Mouse (Mus musculus) lung, postnatal 36 days (tissue): ENCODE results near the gene Npat.

Experiments
- DNase-seq: peaks from one replicate; pipeline ENCODE4 v3.0.0; 2022; ENCODE audit warnings: mixed read lengths

Gene Npat

DNA sequence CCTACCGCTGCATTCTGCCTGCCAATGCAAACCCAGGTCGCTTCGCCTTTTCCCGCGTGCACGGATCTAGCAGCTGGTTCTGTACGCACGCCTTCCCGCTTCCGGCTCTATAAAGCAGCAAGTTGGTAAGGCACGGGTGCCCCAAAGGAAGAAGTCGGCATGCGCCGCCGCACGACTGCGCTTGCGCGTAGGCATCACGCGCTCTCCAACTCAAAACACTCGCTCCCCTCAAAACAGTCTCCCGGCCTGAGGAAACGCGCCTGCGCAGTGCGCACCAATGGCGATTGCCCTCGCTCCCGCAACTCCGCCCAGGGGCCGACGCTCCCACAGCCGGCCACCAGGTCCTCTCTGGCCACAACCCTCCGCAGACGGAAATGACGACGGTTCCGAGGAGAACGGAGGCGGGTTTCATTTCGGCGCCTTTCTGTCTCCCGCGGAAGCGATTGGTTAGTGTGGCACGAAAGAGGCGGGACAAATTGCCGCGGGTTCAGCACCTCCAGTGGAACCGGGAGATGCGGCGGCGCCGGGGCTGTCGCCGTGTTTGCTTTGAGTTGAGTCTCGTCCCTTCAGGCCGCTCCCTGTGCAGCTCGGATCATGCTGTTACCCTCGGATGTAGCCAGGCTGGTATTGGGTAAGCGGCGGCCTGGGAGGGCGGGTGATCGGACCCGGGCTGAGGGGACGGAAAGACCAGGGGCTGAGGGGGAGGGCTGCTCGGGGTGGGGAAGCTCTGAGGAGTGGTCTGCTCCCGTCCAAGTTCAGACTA, at the start of gene Npat, which contains the start of gene Atm:
Npat (plus strand) TSS at position 490 of the 763 bp plus-strand sequence.
Atm (minus strand) TSS at position 183 of the 763 bp plus-strand sequence.
- DNase-seq: peak; percentile 99

DNA sequence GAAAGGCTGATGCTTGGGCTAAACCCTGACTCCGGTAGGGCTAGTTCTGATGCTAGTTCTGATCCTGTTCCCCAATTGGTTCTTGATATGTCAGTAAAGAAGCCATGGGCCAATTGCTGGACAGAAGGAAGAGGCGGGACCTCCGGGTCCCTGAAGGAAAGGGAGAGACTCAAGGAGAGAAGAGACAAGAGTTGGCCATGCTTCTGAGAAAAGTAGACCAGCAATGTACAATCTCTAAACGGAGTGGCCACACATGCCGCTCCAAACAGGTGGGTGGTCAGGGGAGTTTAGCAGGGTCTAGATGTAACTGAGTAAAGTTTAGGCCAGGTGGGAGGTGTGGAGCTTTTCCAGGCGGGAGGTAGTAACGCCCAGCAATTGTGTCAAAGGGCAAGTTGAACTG, 28.8 kb upstream of the Npat start:
- no peak for DNase-seq

DNA sequence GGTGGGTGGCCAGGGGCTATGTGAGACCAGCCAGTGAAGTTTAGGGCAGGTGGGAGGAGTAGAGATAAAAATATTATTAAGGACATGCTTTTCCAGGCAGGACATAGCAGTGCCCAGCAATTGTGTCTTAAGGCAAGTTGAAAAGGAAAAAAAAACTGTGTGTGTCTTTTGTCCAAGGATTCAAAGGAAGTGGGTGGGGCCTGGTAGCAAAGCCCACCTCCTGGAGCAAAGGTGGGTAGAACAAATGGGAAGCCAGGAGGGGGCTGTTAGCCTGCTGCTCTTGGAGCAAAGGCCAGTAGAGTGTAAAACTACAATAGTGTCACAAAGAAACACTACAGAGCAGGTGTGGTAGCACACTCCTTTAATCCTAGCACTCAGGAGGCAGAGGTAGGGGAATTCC, 22.8 kb upstream of the Npat start:
- no peak for DNase-seq

DNA sequence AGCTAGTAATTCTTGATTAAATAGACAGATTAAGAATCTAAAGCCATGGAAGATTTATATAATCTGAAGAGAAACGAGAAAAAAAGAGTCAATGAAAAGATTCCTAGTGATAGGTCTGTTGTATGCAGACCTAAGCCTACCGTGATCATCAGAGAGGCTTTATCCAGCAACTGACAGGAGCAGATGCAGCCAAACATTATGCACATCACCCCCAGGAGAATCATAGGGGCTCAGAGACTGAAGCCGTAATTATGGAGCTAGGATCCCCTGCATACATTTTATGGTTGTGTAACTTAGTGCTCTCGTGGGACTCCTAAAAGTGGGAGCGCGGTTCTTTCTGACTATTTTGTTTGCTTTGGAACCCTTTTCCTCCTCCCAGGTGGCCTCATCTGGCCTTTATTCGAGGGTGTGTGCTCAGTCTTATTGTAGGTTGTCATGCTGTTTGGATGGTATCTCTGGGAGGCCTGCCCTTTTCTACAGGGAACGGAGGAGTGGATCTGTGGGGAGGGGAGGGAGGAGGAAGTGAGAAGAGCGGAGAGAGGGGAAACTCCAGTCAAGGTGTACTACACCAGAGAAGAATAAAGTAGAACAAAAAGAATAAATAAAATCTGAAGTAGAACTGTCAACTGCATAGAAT, 19.4 kb upstream of the Npat start:
- no peak for DNase-seq

DNA sequence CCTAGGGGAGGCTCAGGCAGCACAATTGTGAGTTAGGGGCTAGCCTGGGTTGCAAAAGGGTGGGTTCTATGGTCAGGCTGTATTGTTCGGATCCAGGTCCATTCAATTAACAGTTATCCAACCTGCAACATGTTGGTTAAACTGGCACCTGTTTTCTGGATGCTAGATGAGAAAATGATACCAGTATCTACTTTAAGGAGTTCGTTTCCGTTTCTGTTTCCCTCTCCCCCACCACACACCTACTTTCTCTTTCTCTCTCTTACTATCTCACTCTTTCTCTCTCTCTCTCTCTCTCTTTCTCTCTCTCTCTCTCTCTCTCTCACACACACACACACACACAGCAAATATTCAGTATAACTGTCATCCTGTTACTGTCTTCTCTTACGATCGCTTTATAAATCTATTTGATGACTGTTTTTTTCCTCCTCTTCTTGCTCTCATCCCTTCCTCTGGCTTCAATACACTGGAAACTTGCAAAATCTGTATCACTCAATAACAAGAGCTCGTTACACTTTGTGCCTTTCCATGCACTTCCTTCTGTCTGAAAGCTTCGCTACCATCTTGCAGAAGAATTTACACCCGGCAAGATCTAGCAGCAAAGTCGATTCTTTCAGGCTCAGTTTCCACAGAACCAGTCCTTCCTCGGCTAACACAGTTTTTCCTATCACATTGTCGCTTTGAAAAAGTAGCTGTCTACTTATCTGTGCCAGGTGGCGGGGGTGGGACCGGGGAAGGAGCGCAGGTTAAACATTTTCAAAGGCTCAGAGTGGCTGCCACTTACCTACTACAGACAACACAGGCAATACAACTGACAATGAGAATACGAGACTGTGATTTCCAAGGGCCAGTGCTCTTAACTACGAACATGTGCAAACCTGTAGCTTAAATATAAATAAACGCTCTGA, 1.2 kb upstream of the Npat start:
- peak; percentile 19 for DNase-seq

DNA sequence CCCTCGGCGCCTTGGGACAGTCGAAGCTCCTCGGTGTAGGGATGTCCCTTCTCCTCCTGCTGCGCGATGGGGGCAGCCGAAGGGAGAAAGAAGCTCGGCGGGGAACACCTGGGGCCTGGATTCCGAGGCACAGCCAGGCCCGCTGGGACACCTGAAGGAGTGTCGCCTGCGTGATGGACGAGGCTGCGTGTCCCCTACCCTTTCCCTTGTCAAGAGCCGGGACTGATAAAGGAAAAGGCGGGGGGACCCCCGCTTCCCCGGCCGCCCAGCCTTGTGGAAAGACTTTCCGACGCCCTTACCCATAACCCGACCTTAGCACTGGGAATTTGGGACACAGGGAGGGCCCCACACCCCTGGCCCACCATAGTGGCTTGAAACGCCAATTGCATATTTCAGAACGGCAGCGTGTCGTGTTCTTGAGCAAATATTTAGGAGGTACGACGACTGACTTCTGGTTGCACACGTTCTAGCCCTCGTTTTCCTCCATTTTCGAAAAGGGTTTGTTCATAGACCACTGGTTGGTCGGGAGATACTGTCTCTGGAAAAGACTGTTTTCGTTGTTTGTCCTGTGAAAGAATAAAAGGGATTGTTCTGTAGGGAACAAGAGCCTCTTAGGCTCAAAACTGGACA, 604 bp downstream of the Npat start:
- DNase-seq: peak; percentile 14

DNA sequence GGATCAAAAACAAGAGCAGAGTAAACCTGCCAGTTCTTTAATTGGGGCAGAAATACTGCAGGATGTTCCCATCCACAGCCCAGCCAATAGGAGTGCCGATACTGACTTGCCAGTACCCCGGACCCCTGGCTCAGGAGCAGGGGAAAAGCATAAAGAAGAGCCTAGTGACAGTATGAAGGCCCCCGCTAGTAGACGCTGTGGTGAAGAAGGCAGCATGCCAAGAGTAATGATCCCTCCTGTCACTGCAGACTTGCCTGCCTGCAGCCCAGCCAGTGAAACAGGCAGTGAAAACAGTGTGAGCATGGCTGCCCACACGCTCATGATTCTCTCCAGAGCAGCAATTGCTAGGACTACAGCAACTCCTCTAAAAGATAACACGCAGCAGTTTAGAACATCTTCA, 33.8 kb downstream of the Npat start:
- DNase-seq: no peak

DNA sequence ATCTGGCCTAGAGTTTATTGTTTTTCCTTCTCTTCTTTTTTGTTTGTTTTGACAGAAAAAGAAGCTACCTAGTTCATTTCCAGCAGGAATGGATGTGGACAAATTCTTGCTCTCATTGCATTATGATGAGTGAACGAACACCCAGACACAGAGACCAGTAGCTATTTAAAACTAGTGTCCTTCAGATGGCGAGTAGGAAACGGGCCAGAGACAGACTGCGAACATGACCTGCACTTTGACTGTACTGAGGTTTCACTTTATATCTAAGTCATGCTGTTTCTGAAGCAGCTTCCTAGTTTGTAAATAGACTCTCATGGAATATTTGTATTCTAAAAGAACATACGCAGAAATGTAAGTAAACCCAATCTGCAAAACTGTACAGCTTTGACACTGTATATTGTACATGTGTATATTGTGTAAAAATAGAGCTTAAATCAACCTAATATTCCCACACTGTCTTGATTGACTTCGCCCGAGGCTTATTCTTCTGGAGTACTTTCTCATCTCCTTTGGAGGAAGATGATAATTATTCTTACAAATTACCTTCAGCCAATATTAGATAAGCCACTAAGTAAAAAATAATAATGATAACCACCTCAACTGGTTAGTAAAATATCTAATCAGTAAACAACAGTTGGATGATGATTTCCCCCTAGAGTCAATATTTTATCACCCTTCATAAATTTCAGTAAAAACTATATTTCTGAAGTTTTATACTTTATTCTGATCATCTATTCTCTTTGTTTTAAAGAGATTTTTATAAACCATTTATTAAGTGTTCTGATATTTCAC, 35.9 kb downstream of the Npat start:
- DNase-seq: no peak

DNA sequence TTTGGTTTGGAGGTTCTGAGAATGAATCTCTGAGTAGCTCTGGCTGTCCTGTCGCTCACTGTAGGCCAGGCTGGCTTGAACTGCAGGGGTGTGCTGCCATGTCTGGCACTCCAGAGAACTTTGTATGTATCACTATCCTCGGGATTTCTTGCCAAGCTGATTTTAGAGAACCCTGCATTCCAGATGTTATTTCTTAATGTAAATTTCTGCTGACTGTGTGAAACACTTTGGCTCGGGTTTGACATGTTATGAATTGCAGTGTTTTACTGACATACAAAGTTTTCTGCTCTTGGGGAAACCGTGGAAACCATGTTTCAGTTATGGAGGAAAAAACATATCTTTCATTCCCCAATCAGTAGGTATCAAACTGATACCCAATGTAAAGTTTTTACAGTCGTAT, 38.9 kb downstream of the Npat start:
- DNase-seq: no peak

DNA sequence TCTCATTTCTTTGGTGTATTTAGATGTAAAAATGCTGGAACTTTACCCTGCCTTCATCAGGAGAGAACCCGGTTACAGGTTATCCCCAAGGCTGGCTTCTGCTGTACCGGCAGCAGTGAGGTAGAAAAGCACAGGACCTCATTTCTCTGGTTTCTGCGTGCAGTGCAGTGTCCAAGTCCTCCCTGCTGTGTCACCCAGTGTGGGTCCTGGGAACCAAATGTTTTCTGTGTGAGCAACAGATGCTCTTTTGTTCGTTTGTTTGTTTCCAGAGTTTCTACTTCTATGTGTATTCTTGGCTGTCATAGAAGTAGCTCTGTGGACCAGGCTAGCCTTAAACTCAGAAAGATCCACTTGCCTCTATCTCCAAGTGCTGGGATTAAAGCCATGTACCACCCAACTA, 45.0 kb downstream of the Npat start:
- no peak for DNase-seq

DNA sequence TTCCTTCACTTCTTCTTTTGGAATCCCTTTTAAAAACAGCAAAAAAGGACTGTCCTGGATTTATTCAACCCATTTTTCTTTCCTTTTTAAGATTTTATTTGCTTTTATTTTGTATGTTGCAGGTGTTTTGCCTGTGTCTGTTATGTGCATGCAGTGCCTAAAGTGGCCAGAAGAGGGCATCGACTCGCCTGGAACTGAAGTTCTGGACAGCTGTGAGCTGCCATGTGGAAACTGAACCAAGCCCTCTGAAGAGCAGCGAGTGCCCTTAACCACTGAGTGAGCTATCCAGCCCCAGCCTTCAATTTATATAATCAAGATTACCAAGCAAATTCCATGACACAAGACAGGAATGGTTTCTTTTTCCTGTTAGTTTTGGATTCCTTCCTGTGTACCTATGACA, 57.9 kb downstream of the Npat start:
- DNase-seq: peak; percentile 88

DNA sequence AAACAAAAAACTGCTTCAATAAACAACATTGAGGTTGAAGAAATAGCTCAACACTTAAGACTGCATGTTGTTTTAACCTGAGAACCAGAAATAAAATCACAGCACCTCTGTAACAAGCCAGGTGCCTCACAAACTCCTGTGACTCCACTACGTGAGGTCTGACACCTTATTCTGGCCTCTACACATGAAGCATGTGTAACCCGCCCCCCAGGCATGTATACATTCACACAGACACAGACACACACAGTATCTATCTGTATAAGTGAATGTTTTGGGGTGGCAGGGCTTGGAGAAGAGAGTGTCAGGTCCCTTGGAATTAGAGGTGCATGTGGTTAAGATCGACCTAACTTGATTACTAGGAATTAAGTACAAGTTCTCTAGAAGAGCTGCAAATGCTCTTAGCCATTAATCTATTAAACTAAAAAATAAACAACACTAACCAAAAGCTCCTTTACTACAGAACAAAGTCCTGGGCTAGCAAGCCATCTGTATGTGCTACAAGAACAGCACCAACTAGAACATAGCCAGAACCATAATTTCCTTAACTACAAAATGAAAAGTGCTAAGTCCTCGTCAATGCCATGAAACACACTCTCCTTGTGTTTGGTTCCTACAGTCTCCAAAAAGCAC, 60.2 kb downstream of the Npat start:
- DNase-seq: no peak

DNA sequence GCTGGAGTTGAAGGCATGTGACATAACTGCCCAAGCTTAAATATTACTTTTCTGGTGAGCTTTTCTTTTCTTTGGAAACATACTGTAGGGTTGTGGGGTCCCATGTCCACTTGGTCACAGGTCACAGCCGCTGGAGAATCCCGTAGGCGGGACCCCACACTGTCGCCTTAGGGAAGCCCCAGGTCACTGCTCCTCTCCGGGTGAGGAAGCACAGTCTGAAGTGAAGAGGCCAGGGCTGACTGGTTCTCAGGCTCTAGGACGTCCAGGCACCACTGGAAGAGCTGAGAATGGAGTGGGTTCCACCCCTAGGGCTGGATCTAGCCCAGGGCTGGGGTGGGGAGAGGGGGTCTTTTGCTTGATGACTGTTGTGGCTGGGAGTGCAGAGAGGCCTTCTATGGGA, 61.8 kb downstream of the Npat start:
- DNase-seq: no peak

DNA sequence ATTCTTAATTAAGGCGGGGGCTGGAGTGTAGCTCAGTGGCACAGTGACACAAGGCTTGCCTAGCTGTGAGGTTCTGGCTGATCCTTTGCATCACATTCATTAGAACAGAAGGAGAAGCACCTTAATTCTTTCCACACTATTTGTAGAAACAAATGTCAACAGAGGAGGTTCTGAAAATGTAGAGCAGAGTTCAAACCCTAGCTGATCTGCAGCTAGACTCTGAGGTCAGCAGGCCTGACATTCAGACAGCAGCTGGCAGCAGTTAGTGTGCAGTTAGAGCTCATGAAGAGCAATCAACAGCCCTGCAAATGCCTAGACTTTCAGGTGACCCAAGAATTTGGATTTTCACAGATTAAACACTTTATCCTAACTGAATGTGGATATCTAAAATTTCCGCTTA, 64.7 kb downstream of the Npat start:
- DNase-seq: peak; percentile 5

DNA sequence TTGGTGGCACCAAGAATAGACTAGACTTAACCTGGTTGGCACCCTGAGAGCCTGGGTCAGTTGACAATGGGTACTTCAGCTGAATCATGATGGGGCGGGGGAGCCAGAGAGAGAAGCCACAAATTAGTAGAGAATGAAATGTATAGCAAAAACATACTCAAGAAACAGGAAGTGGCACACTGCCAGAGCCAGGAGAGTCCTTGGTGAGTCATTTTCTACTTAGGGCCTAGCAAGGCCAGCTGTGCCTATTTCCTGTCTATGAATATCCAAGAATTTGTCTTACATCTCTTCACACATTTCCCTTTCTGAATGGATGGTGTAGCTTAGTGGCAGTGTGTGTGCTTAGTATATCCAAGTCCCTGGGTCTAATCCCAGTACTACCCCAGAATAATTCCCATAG, 66.5 kb downstream of the Npat start:
- peak; percentile 61 for DNase-seq

DNA sequence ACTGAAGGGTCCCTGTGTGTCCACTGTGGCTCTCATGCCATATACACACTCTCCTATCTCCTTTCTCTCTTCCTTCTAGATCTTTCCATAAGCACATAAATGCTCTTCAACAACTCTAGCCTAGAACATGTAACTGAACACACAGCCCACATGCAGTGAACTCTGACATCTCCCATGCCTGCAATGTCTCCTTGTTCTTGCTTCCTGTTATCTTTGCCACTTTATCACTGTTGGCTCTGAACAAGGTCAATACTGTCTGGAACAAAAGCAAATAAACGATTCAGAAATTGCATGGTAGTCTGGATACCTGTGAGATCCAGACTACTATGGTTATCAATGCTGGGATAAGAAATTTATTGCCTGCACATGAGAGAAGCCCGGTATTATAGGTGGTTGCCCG, 67.0 kb downstream of the Npat start:
- DNase-seq: no peak

DNA sequence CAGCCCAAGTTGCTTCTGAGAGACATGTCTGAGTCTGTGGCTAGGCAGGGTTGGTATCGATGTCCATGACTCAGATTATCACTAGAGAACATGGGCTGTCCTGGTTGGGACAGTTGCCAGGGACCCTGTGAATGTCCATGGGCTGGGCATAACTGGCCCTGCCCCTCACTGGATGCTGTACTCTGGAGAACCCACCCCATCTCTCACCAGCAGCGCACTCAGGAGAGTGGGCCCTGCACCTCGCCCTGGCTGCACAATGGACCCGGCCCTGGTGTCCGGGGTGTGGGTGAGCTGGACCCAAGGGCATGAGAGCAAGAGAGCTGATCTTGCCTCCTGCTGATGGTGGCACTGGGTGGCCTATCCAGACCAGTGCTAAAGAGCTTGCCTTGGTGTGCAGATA, 68.1 kb downstream of the Npat start:
- DNase-seq: no peak

DNA sequence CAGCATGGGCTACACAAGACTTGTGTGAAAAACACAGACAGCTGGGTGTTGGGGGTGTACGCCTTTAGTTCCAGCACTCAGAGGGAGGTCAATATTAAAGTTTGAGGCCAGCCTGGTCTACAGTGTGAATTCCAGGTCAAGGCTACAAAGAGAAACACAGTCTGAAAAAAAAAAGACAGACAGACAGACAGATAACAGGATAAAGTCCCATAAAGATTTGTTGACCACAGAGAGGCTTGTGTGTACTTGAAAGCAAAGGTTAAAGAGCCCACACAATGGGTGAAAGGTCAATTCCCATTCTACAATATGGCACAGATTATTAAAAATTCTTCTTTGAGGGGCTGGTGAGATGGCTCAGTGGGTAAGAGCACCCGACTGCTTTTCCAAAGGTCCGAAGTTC, 70.3 kb downstream of the Npat start:
- no peak for DNase-seq

DNA sequence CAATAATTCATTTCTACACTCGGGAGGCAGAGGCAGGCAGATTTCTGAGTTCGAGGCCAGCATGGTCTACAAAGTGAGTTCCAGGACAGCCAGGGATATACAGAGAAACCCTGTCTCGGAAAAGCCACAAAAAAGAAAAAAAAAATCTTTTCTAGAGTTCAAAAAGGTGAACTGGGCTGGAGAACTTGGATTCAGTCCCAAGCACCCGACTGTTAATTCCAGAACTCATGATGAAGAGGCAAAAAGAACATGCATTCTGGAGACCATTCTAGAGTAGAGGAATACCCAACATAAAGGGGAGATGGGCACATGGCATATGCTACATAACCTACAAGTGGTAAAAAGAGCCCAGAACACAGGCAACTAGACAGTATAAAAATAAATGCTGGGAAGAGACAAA, 71.0 kb downstream of the Npat start:
- no peak for DNase-seq

DNA sequence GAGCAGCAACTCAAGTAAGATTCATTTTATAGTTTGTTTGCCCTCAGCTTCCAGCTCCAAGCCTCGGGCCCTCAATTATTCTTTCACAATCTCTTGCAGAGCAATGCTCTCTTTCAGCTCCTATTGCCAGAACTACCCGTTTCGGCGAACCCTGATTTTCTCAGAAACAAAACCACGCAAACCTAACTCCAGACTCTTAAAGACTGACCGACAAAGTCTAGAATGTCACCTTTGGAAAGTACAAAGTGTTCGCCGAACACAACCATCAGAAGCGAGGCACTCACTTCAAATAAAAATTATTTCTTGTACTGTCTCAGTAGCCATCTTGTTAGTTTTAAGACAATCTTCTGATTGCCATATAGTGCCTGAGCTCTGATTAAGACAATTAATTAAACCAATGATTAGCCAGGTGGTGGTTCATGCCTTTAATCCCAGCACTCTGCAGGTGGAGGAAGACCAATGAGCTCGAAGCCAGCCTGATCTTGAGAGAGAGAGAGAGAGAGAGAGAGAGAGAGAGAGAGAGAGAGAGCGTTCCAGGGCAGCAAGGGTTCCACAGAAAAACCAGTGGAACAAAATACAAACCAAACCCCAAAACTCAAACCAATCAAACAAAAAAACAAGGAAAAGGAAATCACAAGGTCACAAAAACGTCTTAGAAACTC, 72.6 kb downstream of the Npat start:
- peak; percentile 10 for DNase-seq
